Mouse (Mus musculus): Measurements from ENCODE around the gene Nlrc4. TPM values are rescaled to one million over a fixed set of nuclear protein-coding genes. Genes with fewer than 3 reads are reported as not detected.

Gene Nlrc4
- polyA plus RNA-seq, 1 experiment from 2014 or later: 0.33 TPM

DNA sequence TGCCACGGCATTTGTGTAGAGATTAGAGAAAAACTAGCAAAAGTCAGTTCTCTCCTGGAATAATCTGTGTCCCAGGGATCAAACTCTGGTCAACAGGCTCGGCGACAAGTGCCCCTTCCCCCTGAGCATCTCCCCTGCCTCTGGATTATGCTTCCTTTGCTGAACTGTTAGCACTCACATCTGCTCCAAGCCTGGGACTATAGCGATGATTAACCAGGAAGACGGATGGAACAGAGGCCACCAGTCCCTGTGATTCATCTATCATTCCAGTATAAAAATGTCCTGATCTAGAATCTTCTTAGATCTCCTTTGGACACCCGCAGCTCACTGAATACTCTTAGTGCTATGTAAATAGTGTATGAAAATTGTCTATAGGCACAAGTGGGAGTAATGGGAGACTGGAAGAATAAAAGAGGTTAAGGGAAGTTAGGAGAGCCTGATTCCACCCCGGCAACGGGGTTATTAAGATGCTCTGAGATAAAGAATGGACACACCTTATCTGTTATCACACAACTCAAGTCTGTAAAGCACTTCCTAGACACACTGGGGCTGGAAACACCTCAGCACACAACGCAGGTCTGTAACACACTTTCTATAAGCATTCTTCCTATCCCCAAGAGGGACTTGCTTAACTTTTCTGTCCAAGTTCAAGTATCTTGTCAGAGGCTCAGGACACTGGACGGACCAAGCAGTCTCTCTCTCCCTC, 817 bp downstream of the Nlrc4 start:
- Histone ChIP-seq H3K27me3 (no peaks in the 10 kb centered on the region), H3K4me1 (replicated peaks) (no peaks in the 10 kb centered on the region), H3K27ac (replicated peaks) (no peak overlapping the region), H3K36me3 (no peaks in the 10 kb centered on the region), H3K4me3 (no peak overlapping the region), H3K9ac (no peak overlapping the region), H3K4me2 (no peak overlapping the region), H3K9me3 (no peaks in the 10 kb centered on the region)
- WGBS: 78% methylated on average over 10 of the region's 10 CpGs
- no peak for ATAC-seq (ENCODE audit: low read depth)

DNA sequence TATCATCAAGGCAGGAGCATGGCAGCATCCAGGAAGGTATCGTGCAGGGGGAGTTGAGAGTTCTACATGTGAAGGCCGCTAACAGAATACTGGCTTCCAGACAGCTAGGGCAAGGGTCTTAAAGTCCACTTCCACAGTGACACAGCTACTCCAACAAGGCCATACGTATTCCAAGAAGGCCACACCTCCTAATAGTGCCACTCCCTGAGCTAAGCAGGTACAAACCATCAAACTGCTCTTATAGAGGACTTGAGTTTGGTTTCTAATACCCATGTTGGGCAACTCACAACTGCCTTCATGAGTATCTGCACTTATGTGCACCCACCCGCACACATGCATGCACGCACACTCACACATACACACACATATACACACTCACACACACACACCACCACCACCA, 2.1 kb downstream of the Nlrc4 start:
- H3K4me1 ChIP-seq (replicated peaks): no peaks in the 10 kb centered on the region
- H3K4me2 ChIP-seq: no peak overlapping the region
- H3K9ac ChIP-seq: no peak overlapping the region
- 95% methylated on average over 5 of the region's 5 CpGs for WGBS
- H3K27ac ChIP-seq (replicated peaks): no peak overlapping the region
- no peak for ATAC-seq (ENCODE audit: low read depth)
- H3K9me3 ChIP-seq: no peaks in the 10 kb centered on the region
- H3K27me3 ChIP-seq: no peaks in the 10 kb centered on the region
- H3K4me3 ChIP-seq: no peak overlapping the region
- no peaks in the 10 kb centered on the region for H3K36me3 ChIP-seq

DNA sequence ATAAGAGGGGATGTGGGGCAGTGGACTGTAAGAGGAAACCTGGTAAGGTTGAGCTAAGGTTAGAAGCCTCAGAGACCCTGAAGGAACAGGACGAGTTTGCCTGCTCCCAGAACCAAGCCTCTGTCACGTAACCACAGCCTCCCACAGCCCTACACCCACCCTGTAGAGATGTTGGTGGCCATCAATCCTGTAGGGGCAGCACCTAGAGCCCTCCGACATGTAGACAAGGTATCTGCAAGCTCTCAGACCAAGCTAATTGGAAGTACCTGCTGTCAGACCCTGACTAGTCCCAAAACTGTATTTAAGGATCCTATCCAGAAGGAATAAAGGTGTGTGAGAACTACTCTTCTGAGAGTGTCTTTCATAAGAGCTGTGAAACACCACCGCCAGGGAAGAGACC, 3.5 kb downstream of the Nlrc4 start:
- Histone ChIP-seq H3K9ac (no peak overlapping the region), H3K4me3 (no peak overlapping the region), H3K27me3 (no peaks in the 10 kb centered on the region), H3K4me2 (no peak overlapping the region), H3K9me3 (no peaks in the 10 kb centered on the region), H3K27ac (replicated peaks) (no peak overlapping the region), H3K36me3 (no peaks in the 10 kb centered on the region), H3K4me1 (replicated peaks) (no peaks in the 10 kb centered on the region)
- 89% methylated on average over 4 of the region's 4 CpGs for WGBS
- ATAC-seq (ENCODE audit: low read depth): no peak

DNA sequence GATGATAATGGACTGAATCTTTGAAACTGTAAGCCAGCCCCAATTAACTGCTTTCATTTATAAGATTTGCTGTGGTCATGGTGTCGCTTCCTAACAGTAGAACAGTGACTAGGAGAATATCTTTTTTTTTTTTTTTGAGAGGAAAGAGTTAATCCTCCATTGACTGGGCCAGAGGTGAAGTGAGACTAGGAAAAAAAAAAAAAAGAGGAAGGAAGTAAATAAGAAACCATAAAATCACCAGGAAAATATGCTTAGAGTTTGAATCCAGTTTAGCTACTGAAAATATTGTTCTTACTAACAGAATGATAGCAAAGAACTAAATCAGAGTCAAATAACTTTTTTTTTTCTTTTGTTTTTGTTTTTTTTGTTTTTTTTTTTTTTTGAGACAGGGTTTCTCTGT, 4.3 kb downstream of the Nlrc4 start:
- Histone ChIP-seq H3K4me1 (replicated peaks) (no peaks in the 10 kb centered on the region), H3K4me3 (no peak overlapping the region), H3K9ac (no peak overlapping the region), H3K9me3 (no peaks in the 10 kb centered on the region), H3K4me2 (no peak overlapping the region), H3K27me3 (no peaks in the 10 kb centered on the region), H3K36me3 (no peaks in the 10 kb centered on the region), H3K27ac (replicated peaks) (no peak overlapping the region)
- no peak for ATAC-seq (ENCODE audit: low read depth)
- WGBS: 83% methylated on average over 1 of the region's 1 CpGs

DNA sequence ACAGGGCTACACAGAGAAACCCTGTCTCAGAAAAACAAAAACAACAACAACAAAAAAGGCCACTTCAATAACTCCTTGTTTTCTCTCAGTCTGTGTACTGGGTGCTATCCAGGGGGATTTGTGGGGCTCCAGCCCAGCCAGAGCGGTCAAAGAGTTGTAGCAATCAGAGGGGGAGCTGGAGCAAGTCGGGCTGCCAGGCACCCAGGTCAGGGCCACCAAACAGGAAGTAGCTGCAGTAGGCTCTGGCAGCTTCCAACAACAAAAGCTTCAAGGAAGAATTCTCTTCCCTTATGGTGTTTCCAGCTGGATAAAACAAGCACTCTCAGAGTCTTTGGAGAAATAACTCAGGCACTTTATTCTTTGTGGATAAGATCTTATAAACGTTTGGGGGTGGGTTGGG, 5.0 kb downstream of the Nlrc4 start:
- Histone ChIP-seq H3K9me3 (no peaks in the 10 kb centered on the region), H3K4me1 (replicated peaks) (no peaks in the 10 kb centered on the region), H3K36me3 (no peaks in the 10 kb centered on the region), H3K27ac (replicated peaks) (no peak overlapping the region), H3K27me3 (no peaks in the 10 kb centered on the region), H3K4me3 (no peak overlapping the region), H3K4me2 (no peak overlapping the region), H3K9ac (no peak overlapping the region)
- 74% methylated on average over 3 of the region's 3 CpGs for WGBS
- ATAC-seq (ENCODE audit: low read depth): no peak

DNA sequence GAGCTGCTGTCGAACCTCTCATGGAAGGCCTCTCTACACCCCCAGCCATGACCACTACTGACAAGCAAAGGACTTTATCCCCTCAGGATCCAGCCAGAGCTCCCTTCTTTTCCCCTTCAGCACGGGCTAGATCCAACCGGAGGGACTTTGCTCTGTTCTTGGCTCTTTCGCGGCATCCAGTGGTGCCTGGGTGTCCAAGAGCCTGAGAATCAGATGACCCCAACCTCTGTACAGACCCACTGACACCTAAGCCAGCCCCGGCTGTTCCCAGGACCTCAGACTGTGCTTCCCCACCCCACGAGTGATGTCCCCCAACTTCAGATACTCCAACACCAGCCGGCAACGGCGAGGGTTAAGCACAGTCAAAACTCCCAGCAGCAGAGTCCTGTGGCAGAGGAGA, 9.2 kb downstream of the Nlrc4 start:
- H3K27me3 ChIP-seq: no peaks in the 10 kb centered on the region
- no peaks in the 10 kb centered on the region for H3K9me3 ChIP-seq
- no peak overlapping the region for H3K4me3 ChIP-seq
- no peak overlapping the region for H3K9ac ChIP-seq
- no peaks in the 10 kb centered on the region for H3K4me1 ChIP-seq (replicated peaks)
- H3K36me3 ChIP-seq: no peaks in the 10 kb centered on the region
- no peak overlapping the region for H3K4me2 ChIP-seq
- H3K27ac ChIP-seq (replicated peaks): no peak overlapping the region
- WGBS: 93% methylated on average over 10 of the region's 10 CpGs
- ATAC-seq (ENCODE audit: low read depth): no peak

DNA sequence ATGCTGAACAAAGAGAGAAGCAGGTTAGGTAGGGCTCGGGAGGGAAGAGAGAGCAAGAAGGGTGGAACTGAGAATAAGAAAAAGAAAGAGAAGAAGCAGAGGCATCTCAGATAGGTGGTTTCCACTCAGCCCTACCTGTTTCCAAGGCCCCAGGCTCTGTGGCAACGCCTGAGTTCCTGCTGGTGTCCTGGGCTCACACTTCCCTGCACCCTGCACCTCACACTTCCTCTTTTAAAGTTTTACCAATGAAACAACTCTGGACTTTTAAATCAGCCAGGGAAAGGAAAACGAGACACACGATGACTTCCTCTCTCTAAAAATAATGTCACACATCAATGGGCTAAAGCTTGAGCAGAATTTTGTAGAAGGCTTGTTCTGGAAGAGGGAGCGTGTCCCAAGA, 18.5 kb downstream of the Nlrc4 start:
- Histone ChIP-seq H3K9me3 (no peaks in the 10 kb centered on the region), H3K27ac (replicated peaks) (no peak overlapping the region), H3K4me2 (no peak overlapping the region), H3K27me3 (no peaks in the 10 kb centered on the region), H3K4me3 (no peak overlapping the region), H3K9ac (no peak overlapping the region), H3K36me3 (no peaks in the 10 kb centered on the region), H3K4me1 (replicated peaks) (no peaks in the 10 kb centered on the region)
- ATAC-seq (ENCODE audit: low read depth): no peak
- 79% methylated on average over 5 of the region's 5 CpGs for WGBS

DNA sequence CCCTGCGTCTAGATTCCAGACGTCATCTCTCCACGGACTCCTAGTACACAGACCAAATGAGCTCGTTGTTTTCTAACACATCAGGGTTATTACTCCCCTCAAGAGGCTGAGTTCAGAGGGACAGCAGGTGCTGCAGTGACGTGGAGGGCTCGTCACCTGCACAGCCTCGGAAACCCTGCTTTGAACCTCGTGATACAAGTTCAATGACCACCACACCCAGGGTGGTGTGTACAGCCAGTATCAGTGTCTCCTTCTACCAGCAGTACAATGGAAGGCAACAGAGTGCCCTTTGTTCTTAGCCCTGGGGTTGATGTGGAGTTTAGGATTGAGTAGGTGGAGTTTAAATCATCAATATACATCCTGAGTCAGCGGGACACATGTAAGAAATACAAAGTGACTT, 21.2 kb downstream of the Nlrc4 start:
- no peaks in the 10 kb centered on the region for H3K4me1 ChIP-seq (replicated peaks)
- 83% methylated on average over 9 of the region's 9 CpGs for WGBS
- no peak for ATAC-seq (ENCODE audit: low read depth)
- no peaks in the 10 kb centered on the region for H3K36me3 ChIP-seq
- H3K9ac ChIP-seq: no peak overlapping the region
- no peak overlapping the region for H3K4me3 ChIP-seq
- no peak overlapping the region for H3K4me2 ChIP-seq
- H3K27ac ChIP-seq (replicated peaks): no peak overlapping the region
- H3K9me3 ChIP-seq: no peaks in the 10 kb centered on the region
- H3K27me3 ChIP-seq: no peaks in the 10 kb centered on the region

DNA sequence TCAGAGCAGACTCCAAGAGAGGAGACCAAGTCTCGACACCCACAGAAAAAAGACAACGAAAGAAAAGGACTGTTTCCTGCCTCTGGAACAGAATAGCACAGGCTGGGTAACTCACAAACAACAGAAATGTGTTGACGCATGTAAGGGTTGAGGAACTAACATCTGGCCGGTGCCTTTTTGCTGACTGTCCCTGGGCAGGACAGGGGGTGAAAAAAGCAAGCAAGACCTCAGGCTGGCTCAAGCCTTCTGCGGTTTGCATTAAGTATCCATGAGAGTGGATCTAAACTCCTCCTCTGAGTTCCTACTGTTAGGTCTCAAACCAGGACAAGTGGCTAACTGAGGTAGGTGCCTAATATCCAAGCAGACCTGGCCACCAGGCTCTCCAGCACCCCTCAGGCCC, 26.3 kb downstream of the Nlrc4 start:
- WGBS: 87% methylated on average over 5 of the region's 5 CpGs
- no peaks in the 10 kb centered on the region for H3K9me3 ChIP-seq
- H3K4me3 ChIP-seq: no peak overlapping the region
- H3K27ac ChIP-seq (replicated peaks): no peak overlapping the region
- ATAC-seq (ENCODE audit: low read depth): no peak
- no peak overlapping the region for H3K4me2 ChIP-seq
- no peak overlapping the region for H3K9ac ChIP-seq
- H3K4me1 ChIP-seq (replicated peaks): no peaks in the 10 kb centered on the region
- no peaks in the 10 kb centered on the region for H3K27me3 ChIP-seq
- peaks cover 11% of the 10 kb centered on the region for H3K36me3 ChIP-seq

DNA sequence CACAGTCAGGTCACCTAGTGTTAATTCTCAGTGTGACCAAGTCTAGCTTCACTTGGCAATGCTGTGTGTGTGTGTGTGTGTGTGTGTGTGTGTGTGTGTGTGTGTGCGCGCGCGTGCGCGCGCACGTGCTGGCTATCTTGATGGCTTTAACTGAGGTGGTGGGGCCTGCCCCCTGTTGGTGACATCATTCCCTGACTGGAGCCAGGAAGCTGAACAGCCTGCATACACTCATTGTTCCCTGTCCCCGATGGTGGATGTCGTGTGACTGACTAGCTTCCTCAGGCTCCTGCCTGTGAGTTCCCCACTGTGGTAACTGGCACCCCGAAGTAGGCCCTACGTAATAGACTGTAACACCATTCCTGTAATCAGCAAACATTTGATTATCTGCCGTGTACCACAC, 27.5 kb downstream of the Nlrc4 start:
- Histone ChIP-seq H3K4me2 (no peak overlapping the region), H3K4me1 (replicated peaks) (no peaks in the 10 kb centered on the region), H3K9ac (no peak overlapping the region), H3K9me3 (no peaks in the 10 kb centered on the region), H3K27ac (replicated peaks) (no peak overlapping the region), H3K27me3 (no peaks in the 10 kb centered on the region), H3K4me3 (no peak overlapping the region), H3K36me3 (peaks cover 23% of the 10 kb centered on the region)
- ATAC-seq (ENCODE audit: low read depth): no peak
- 76% methylated on average over 13 of the region's 13 CpGs for WGBS

DNA sequence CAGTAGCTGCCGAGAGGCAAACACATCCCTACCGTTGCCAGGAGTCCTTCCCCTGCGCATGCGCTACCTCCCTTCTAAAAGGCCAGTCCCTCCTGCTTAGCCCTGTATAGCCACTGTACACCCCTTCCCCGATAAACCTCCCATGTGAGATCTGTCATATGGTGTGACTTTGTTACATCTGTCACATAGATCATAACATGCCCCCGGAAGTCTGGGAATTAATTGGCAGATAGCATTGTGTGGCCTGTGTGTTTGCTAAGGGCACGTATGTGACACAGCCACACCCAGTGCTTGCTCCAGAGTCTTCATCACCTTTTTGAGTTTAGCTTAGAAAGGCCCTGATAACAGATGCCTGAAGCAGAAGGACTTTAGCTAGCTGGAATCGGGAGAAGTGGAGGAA, 28.9 kb downstream of the Nlrc4 start:
- Histone ChIP-seq H3K4me2 (no peak overlapping the region), H3K9me3 (no peaks in the 10 kb centered on the region), H3K36me3 (peaks cover 27% of the 10 kb centered on the region), H3K9ac (no peak overlapping the region), H3K4me1 (replicated peaks) (no peaks in the 10 kb centered on the region), H3K27ac (replicated peaks) (no peak overlapping the region), H3K27me3 (no peaks in the 10 kb centered on the region), H3K4me3 (no peak overlapping the region)
- 91% methylated on average over 8 of the region's 8 CpGs for WGBS
- no peak for ATAC-seq (ENCODE audit: low read depth)

DNA sequence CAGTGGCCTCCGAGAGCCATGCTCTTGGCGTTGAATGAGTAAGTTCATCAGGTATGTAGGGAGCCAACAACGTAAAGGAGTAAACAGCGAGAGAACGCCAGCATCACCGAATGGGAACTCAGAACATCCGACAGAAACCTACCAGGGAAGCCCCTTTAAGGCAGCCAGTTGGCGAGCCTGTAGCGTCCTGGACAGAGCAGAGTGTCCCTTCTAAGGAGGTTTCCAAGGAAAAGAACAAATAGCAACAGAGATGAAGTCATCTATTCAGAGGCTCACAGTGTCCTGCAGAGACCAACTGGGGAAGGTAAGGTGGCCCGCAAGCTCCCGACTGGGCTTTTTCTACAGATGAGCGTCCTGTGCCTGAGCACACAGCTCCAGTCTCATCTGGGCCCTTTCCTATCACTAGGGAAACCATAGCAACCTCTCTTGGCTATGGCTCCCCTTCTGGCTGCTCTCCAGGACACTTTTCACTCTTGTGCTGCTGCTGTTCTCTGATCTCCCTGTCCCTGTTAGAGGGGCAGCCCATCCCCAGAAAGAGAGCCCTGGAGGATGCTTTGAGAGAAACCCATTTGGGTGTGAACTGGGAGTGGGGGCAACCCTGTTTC, 34.4 kb downstream of the Nlrc4 start:
- no peak overlapping the region for H3K4me3 ChIP-seq
- H3K36me3 ChIP-seq: peaks cover 74% of the 10 kb centered on the region
- H3K27ac ChIP-seq (replicated peaks): 0 out of 2 replicates have a peak overlapping the region, but pooled peaks have one; percentile 14
- no peak overlapping the region for H3K9ac ChIP-seq
- 77% methylated on average over 12 of the region's 12 CpGs for WGBS
- H3K9me3 ChIP-seq: no peaks in the 10 kb centered on the region
- no peaks in the 10 kb centered on the region for H3K27me3 ChIP-seq
- no peaks in the 10 kb centered on the region for H3K4me1 ChIP-seq (replicated peaks)
- ATAC-seq (ENCODE audit: low read depth): peak; percentile 95
- no peak overlapping the region for H3K4me2 ChIP-seq

DNA sequence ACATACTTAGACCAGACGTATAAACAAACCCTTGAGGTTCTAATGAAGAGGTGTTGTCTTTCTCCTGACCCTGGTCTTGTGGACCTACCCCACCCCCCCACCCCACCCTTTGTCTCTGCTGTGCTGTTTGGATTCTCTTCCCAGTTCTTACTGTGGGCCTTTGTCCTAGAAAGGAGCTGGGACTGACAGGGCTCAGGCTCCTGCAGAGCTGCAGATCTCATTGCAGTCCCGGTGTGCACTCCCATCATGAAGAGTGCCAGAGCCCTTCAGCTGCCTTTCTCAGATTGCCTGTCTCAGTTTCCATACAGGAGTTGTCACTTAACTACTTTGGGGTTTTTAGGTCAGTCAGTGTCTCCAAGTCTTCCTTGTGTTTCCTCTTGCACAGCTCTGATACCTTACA, 38.3 kb downstream of the Nlrc4 start:
- no peaks in the 10 kb centered on the region for H3K4me1 ChIP-seq (replicated peaks)
- H3K27me3 ChIP-seq: no peaks in the 10 kb centered on the region
- no peaks in the 10 kb centered on the region for H3K9me3 ChIP-seq
- no peak overlapping the region for H3K9ac ChIP-seq
- H3K4me3 ChIP-seq: no peak overlapping the region
- no peak overlapping the region for H3K4me2 ChIP-seq
- no peak for ATAC-seq (ENCODE audit: low read depth)
- H3K27ac ChIP-seq (replicated peaks): no peak overlapping the region
- peaks cover 80% of the 10 kb centered on the region for H3K36me3 ChIP-seq
- 79% methylated on average over 2 of the region's 2 CpGs for WGBS
